Mouse (Mus musculus): ENCODE measurements around the gene Cend1. TPM values are rescaled to one million over a fixed set of nuclear protein-coding genes. Genes with fewer than 3 reads are reported as not detected.

Cend1 gene
- polyA plus RNA-seq, 1 experiment = not detected

- no peak for TF ChIP-seq GATA1 (IDR thresholded peaks at IDR 0.05; ENCODE audit: low read length)
Observed at GRCm38 (mm10) chr7:141457986-141458660, 28.8 kb upstream of the Cend1 start.

- no peak for TF ChIP-seq GATA1 (IDR thresholded peaks at IDR 0.05; ENCODE audit: low read length)
Observed at GRCm38 (mm10) chr7:141457236-141457635, 27.9 kb upstream of the Cend1 start.

GRCm38 (mm10) chr7:141456739-141457138 lies 27.4 kb upstream of the Cend1 start:
- no peak for TF ChIP-seq GATA1 (IDR thresholded peaks at IDR 0.05; ENCODE audit: low read length)

- no peak for TF ChIP-seq GATA1 (IDR thresholded peaks at IDR 0.05; ENCODE audit: low read length)
Observed at GRCm38 (mm10) chr7:141455610-141456314, 26.5 kb upstream of the Cend1 start.

GRCm38 (mm10) chr7:141454967-141455551 lies 25.8 kb upstream of the Cend1 start, which contains the start of gene Pnpla2:
Pnpla2 (plus strand) TSS chr7:141455198.
- no peak for TF ChIP-seq GATA1 (IDR thresholded peaks at IDR 0.05; ENCODE audit: low read length)

GRCm38 (mm10) chr7:141453636-141454035 lies 24.3 kb upstream of the Cend1 start:
- no peak for TF ChIP-seq GATA1 (IDR thresholded peaks at IDR 0.05; ENCODE audit: low read length)

GRCm38 (mm10) chr7:141451928-141452327 lies 22.6 kb upstream of the Cend1 start:
- no peak for TF ChIP-seq GATA1 (IDR thresholded peaks at IDR 0.05; ENCODE audit: low read length)

GRCm38 (mm10) chr7:141447110-141447991 lies 18.1 kb upstream of the Cend1 start, which contains the start of gene Rplp2:
Rplp2 (plus strand) TSS chr7:141447370.
- no peak for TF ChIP-seq GATA1 (IDR thresholded peaks at IDR 0.05; ENCODE audit: low read length)

- no peak for TF ChIP-seq GATA1 (IDR thresholded peaks at IDR 0.05; ENCODE audit: low read length)
Observed at GRCm38 (mm10) chr7:141443828-141444237, 14.5 kb upstream of the Cend1 start, which contains the start of gene Pidd1. Pidd1 (minus strand) TSS chr7:141444025.

- TF ChIP-seq GATA1 (IDR thresholded peaks at IDR 0.05; ENCODE audit: low read length) = no peak
Observed at GRCm38 (mm10) chr7:141443081-141443821, 14.0 kb upstream of the Cend1 start.

- no peak for TF ChIP-seq GATA1 (IDR thresholded peaks at IDR 0.05; ENCODE audit: low read length)
Observed at GRCm38 (mm10) chr7:141442199-141442598, 12.9 kb upstream of the Cend1 start.

- no peak for TF ChIP-seq GATA1 (IDR thresholded peaks at IDR 0.05; ENCODE audit: low read length)
Observed at GRCm38 (mm10) chr7:141441460-141441859, 12.2 kb upstream of the Cend1 start.

GRCm38 (mm10) chr7:141440613-141441012 lies 11.3 kb upstream of the Cend1 start:
- no peak for TF ChIP-seq GATA1 (IDR thresholded peaks at IDR 0.05; ENCODE audit: low read length)

GRCm38 (mm10) chr7:141439811-141440210 lies 10.5 kb upstream of the Cend1 start:
- no peak for TF ChIP-seq GATA1 (IDR thresholded peaks at IDR 0.05; ENCODE audit: low read length)
